Mouse (Mus musculus): ENCODE measurements around the gene Fgfr3. TPM values are rescaled to one million over a fixed set of nuclear protein-coding genes. Genes with fewer than 3 reads are reported as not detected.

Gene Fgfr3
- total RNA-seq (2021) = 100 to 1,000 TPM; 108 to 126 TPM

- DNase-seq (ENCODE audit: low spot score in 2 of 2) = no peak
Observed at GRCm38 (mm10) chr5:33721541-33722265, at the start of gene Fgfr3. TSS of gene Fgfr3 (plus strand) at chr5:33721674.

GRCm38 (mm10) chr5:33674439-33674838 lies 47.0 kb upstream of the Fgfr3 start:
- intact Hi-C loops (cut with DNase I) = no loop called here
- peak; percentile 46 to 62 for DNase-seq (ENCODE audit: low spot score in 2 of 2)

More at GRCm38 (mm10) chr5:33721541-33722265, at the start of gene Fgfr3:
- intact Hi-C loops (cut with DNase I) = no loop called here

GRCm38 (mm10) chr5:33675964-33676363 lies 45.5 kb upstream of the Fgfr3 start:
- intact Hi-C loops (cut with DNase I) = no loop called here
- peak; percentile 43 to 63 for DNase-seq (ENCODE audit: low spot score in 2 of 2)

GRCm38 (mm10) chr5:33678244-33678643 lies 43.2 kb upstream of the Fgfr3 start:
- intact Hi-C loops (cut with DNase I) = no loop called here
- no peak for DNase-seq (ENCODE audit: low spot score in 2 of 2)

- no peak for DNase-seq (ENCODE audit: low spot score in 2 of 2)
- intact Hi-C loops (cut with DNase I) = loop anchor here (5.0 kb wide), 1 partner anchor 276 kb away; no protein-coding TSS in a partner anchor
Observed at GRCm38 (mm10) chr5:33681044-33681443, 40.4 kb upstream of the Fgfr3 start.

GRCm38 (mm10) chr5:33681611-33682388 lies 39.7 kb upstream of the Fgfr3 start:
- no peak for DNase-seq (ENCODE audit: low spot score in 2 of 2)
- intact Hi-C loops (cut with DNase I) = loop anchor here (5.0 kb wide), 1 partner anchor 276 kb away; no protein-coding TSS in a partner anchor

- intact Hi-C loops (cut with DNase I) = loop anchor here (5.0 kb wide), 1 partner anchor 274 kb away; no protein-coding TSS in a partner anchor
- no peak for DNase-seq (ENCODE audit: low spot score in 2 of 2)
Observed at GRCm38 (mm10) chr5:33682963-33683362, 38.5 kb upstream of the Fgfr3 start.

GRCm38 (mm10) chr5:33683897-33684652 lies 37.4 kb upstream of the Fgfr3 start:
- intact Hi-C loops (cut with DNase I) = loop anchor here (1.0 to 5.0 kb wide), 2 partner anchors 54 to 273 kb away; no protein-coding TSS in a partner anchor
- peak; percentile 51 to 57 for DNase-seq (ENCODE audit: low spot score in 2 of 2)

GRCm38 (mm10) chr5:33684932-33685331 lies 36.5 kb upstream of the Fgfr3 start:
- DNase-seq (ENCODE audit: low spot score in 2 of 2) = no peak
- intact Hi-C loops (cut with DNase I) = loop anchor here (1.0 to 5.0 kb wide), 3 partner anchors 42 to 272 kb away; no protein-coding TSS in a partner anchor

GRCm38 (mm10) chr5:33687142-33687541 lies 34.3 kb upstream of the Fgfr3 start:
- intact Hi-C loops (cut with DNase I) = loop anchor here (5.0 kb wide), 1 partner anchor 40 kb away; no protein-coding TSS in a partner anchor
- DNase-seq (ENCODE audit: low spot score in 2 of 2) = no peak

GRCm38 (mm10) chr5:33688278-33689220 lies 32.9 kb upstream of the Fgfr3 start:
- intact Hi-C loops (cut with DNase I) = loop anchor here (5.0 kb wide), 1 partner anchor 39 kb away; no protein-coding TSS in a partner anchor

GRCm38 (mm10) chr5:33689221-33689844 lies 32.1 kb upstream of the Fgfr3 start:
- intact Hi-C loops (cut with DNase I) = loop anchor here (5.0 kb wide), 1 partner anchor 38 kb away; no protein-coding TSS in a partner anchor
- DNase-seq (ENCODE audit: low spot score in 2 of 2) = no peak

More at GRCm38 (mm10) chr5:33688278-33689220, 32.9 kb upstream of the Fgfr3 start:
- no peak for DNase-seq (ENCODE audit: low spot score in 2 of 2)

- intact Hi-C loops (cut with DNase I) = loop anchor here (5.0 kb wide), 1 partner anchor 37 kb away; no protein-coding TSS in a partner anchor
- DNase-seq (ENCODE audit: low spot score in 2 of 2) = no peak
Observed at GRCm38 (mm10) chr5:33689852-33690645, 31.4 kb upstream of the Fgfr3 start.

GRCm38 (mm10) chr5:33692393-33692792 lies 29.1 kb upstream of the Fgfr3 start:
- intact Hi-C loops (cut with DNase I) = no loop called here
- no peak for DNase-seq (ENCODE audit: low spot score in 2 of 2)

GRCm38 (mm10) chr5:33694461-33694847 lies 27.0 kb upstream of the Fgfr3 start:
- DNase-seq (ENCODE audit: low spot score in 2 of 2) = no peak
- intact Hi-C loops (cut with DNase I) = no loop called here

- intact Hi-C loops (cut with DNase I) = loop anchor here (1.0 kb wide), 1 partner anchor 10 kb away; no protein-coding TSS in a partner anchor
- peak; percentile 33 to 62 for DNase-seq (ENCODE audit: low spot score in 2 of 2)
Observed at GRCm38 (mm10) chr5:33694848-33695717, 26.4 kb upstream of the Fgfr3 start.

Measured in left cerebral cortex, postnatal 25 days (tissue).